Mouse (Mus musculus): ENCODE results near the gene Gm11938.
A peak's percentile ranks its signal among the peaks of the same experiment; 100 is the strongest.

Gene Gm11938

GRCm38 (mm10) chr11:99574106-99574505 lies 29.0 kb downstream of the Gm11938 start:
- DNase-seq (ENCODE audit: low read depth, low spot score), result no peak

GRCm38 (mm10) chr11:99573164-99573563 lies 29.9 kb downstream of the Gm11938 start:
- DNase-seq (ENCODE audit: low read depth, low spot score), result peak; percentile 46

- no peak for DNase-seq (ENCODE audit: low read depth, low spot score)
These were observed 36.6 kb downstream of the Gm11938 start, which contains the start of gene Krtap3-1 for GRCm38 (mm10) chr11:99566530-99566929. TSS of gene Krtap3-1 (minus strand) at chr11:99566630.

GRCm38 (mm10) chr11:99562580-99562979 lies 40.5 kb downstream of the Gm11938 start:
- no peak for DNase-seq (ENCODE audit: low read depth, low spot score)

GRCm38 (mm10) chr11:99559366-99559765 lies 43.7 kb downstream of the Gm11938 start, which contains the start of gene Gm11939:
TSS of gene Gm11939 (minus strand) at chr11:99559466.
- no peak for DNase-seq (ENCODE audit: low read depth, low spot score)

GRCm38 (mm10) chr11:99557976-99558745 lies 44.9 kb downstream of the Gm11938 start:
- peak; percentile 39 for DNase-seq (ENCODE audit: low read depth, low spot score)

GRCm38 (mm10) chr11:99556753-99557152 lies 46.4 kb downstream of the Gm11938 start, which contains the start of gene Krtap3-2:
TSS of gene Krtap3-2 (minus strand) at chr11:99556853.
- DNase-seq (ENCODE audit: low read depth, low spot score), result no peak

GRCm38 (mm10) chr11:99556195-99556594 lies 46.9 kb downstream of the Gm11938 start:
- DNase-seq (ENCODE audit: low read depth, low spot score), result no peak

Data from telencephalon, adult 2 months (tissue).